Mouse (Mus musculus): Measurements from ENCODE around the gene Anapc11. TPM values are rescaled to one million over a fixed set of nuclear protein-coding genes. Genes with fewer than 3 reads are reported as not detected.

Gene Anapc11
- polyA plus RNA-seq, 1 experiment from 2014 or later = 126 TPM

GRCm38 (mm10) chr11:120632559-120633519 lies 34.6 kb downstream of the Anapc11 start:
- Histone ChIP-seq H3K4me1 (replicated peaks; ENCODE audit: control insufficient read depth, insufficient read depth) (peaks cover 8% of the 10 kb centered on the region), H3K9ac (ENCODE audit: low read length) (peak overlapping the region; percentile 94), H3K36me3 (ENCODE audit: control insufficient read depth, insufficient read depth, low read length) (no peaks in the 10 kb centered on the region), H3K4me3 (ENCODE audit: low read depth, low read length) (peak overlapping the region; percentile 89), H3K4me2 (replicated peaks; ENCODE audit: low read depth) (peak overlapping the region; percentile 82), H3K9me3 (ENCODE audit: control insufficient read depth, low read length) (no peaks in the 10 kb centered on the region), H3K27me3 (ENCODE audit: control insufficient read depth, insufficient read depth, low read length) (no peaks in the 10 kb centered on the region), H3K27ac (replicated peaks) (peak overlapping the region; percentile 97)
- TF ChIP-seq EP300 (optimal IDR thresholded peaks at IDR 0.05) = no peak
- TF ChIP-seq CTCF (IDR thresholded peaks at IDR 0.05; ENCODE audit: low read depth) = no peak
- ATAC-seq (ENCODE audit: low FRiP score, low TSS enrichment) = peak; percentile 62
- peak; percentile 84 for DNase-seq (ENCODE audit: low spot score)
- under 1% methylated on average over 86 of the region's 116 CpGs for WGBS

GRCm38 (mm10) chr11:120633520-120634343 lies 35.5 kb downstream of the Anapc11 start, which contains the start of gene Mafg:
Gene Mafg, minus strand, starts transcription at chr11:120633600.
- ATAC-seq (ENCODE audit: low FRiP score, low TSS enrichment) (peak; percentile 83), DNase-seq (ENCODE audit: low spot score) (peak; percentile 97)
- peak within 1 kb of the TSS; percentile 82 for H3K4me2 ChIP-seq (replicated peaks; ENCODE audit: low read depth)
- no peaks in the 10 kb centered on the region for H3K9me3 ChIP-seq (ENCODE audit: control insufficient read depth, low read length)
- H3K9ac ChIP-seq (ENCODE audit: low read length) = peak within 1 kb of the TSS; percentile 94
- H3K27ac ChIP-seq (replicated peaks) = peak within 1 kb of the TSS; percentile 97
- H3K36me3 ChIP-seq (ENCODE audit: control insufficient read depth, insufficient read depth, low read length) = no peaks in the 10 kb centered on the region
- TF ChIP-seq CTCF (IDR thresholded peaks at IDR 0.05; ENCODE audit: low read depth) (no peak), EP300 (optimal IDR thresholded peaks at IDR 0.05) (no peak)
- peak within 1 kb of the TSS; percentile 89 for H3K4me3 ChIP-seq (ENCODE audit: low read depth, low read length)
- 10% methylated on average over 58 of the region's 58 CpGs for WGBS
- H3K4me1 ChIP-seq (replicated peaks; ENCODE audit: control insufficient read depth, insufficient read depth) = peaks cover 8% of the 10 kb centered on the region
- no peaks in the 10 kb centered on the region for H3K27me3 ChIP-seq (ENCODE audit: control insufficient read depth, insufficient read depth, low read length)

DNA sequence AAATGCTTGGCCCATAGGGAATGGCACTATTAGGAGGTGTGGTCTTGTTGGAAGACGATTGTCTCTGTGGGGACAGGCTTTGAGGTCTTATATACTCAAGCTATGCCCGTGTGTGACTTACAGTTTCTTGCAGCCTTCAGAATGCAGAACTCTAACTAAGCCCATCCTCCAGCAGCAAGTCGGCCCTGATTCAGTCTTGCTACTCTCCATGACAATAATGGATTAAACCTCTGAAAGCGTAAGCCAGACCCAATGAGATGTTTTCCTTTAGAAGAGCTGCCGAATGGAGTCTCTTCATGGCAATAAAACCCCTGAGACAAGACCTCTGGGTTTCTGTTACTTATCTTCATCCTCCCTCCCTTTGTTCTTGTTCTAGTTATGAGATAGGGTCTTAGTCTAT lies 36.6 kb downstream of the Anapc11 start:
- ATAC-seq (ENCODE audit: low FRiP score, low TSS enrichment) = no peak
- 82% methylated on average over 5 of the region's 5 CpGs for WGBS
- Histone ChIP-seq H3K27ac (replicated peaks) (no peak overlapping the region), H3K4me2 (replicated peaks; ENCODE audit: low read depth) (no peak overlapping the region), H3K4me3 (ENCODE audit: low read depth, low read length) (no peak overlapping the region), H3K9me3 (ENCODE audit: control insufficient read depth, low read length) (no peaks in the 10 kb centered on the region), H3K36me3 (ENCODE audit: control insufficient read depth, insufficient read depth, low read length) (no peaks in the 10 kb centered on the region), H3K4me1 (replicated peaks; ENCODE audit: control insufficient read depth, insufficient read depth) (peaks cover 8% of the 10 kb centered on the region), H3K9ac (ENCODE audit: low read length) (no peak overlapping the region), H3K27me3 (ENCODE audit: control insufficient read depth, insufficient read depth, low read length) (no peaks in the 10 kb centered on the region)
- TF ChIP-seq EP300 (optimal IDR thresholded peaks at IDR 0.05) = no peak
- TF ChIP-seq CTCF (IDR thresholded peaks at IDR 0.05; ENCODE audit: low read depth) = no peak
- peak; percentile 10 for DNase-seq (ENCODE audit: low spot score)

DNA sequence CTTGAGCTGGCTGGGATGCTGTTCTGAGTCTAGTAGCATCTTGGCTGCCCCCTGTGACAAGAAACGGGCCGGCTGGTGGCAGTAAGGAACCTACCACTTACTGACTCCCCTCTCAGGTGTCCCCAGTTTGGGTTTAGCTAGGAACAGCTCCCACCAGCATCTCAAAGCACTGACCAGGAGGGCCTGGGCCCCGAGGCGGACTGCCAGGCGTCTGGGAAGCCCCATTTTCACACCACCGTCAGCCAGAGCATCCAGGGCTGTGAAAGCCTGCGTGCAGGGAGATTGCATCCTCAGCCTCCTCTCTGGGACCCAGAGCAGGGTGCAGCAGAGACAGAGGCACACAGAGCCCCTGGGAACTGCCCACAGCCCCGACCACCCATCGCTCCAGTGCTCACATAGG lies 43.0 kb downstream of the Anapc11 start:
- Histone ChIP-seq H3K4me2 (replicated peaks; ENCODE audit: low read depth) (no peak overlapping the region), H3K27me3 (ENCODE audit: control insufficient read depth, insufficient read depth, low read length) (no peaks in the 10 kb centered on the region), H3K4me1 (replicated peaks; ENCODE audit: control insufficient read depth, insufficient read depth) (no peaks in the 10 kb centered on the region), H3K27ac (replicated peaks) (no peak overlapping the region), H3K9ac (ENCODE audit: low read length) (no peak overlapping the region), H3K4me3 (ENCODE audit: low read depth, low read length) (no peak overlapping the region), H3K36me3 (ENCODE audit: control insufficient read depth, insufficient read depth, low read length) (no peaks in the 10 kb centered on the region), H3K9me3 (ENCODE audit: control insufficient read depth, low read length) (no peaks in the 10 kb centered on the region)
- ATAC-seq (ENCODE audit: low FRiP score, low TSS enrichment) = no peak
- 69% methylated on average over 9 of the region's 9 CpGs for WGBS
- TF ChIP-seq EP300 (optimal IDR thresholded peaks at IDR 0.05) = no peak
- no peak for TF ChIP-seq CTCF (IDR thresholded peaks at IDR 0.05; ENCODE audit: low read depth)
- DNase-seq (ENCODE audit: low spot score) = no peak

DNA sequence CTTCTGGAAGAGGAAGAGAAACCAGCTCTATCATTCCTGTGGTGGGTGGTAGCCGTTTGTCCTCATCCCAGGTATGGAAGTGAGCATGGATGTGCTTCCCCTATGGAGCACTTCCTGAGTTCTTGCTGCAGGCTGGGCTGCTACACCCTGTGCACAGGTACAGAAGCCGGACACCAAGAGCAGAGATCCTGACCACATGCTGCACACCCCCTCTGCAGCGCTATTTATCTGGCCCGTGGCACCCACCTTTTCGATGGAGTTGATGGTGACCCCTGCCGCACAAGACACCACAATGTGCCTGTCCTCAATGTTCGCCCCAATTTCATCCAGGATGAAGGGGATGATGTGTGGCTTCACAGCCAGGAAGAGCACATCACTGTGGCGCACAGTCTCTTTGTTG lies 43.6 kb downstream of the Anapc11 start:
- Histone ChIP-seq H3K36me3 (ENCODE audit: control insufficient read depth, insufficient read depth, low read length) (no peaks in the 10 kb centered on the region), H3K4me2 (replicated peaks; ENCODE audit: low read depth) (no peak overlapping the region)
- ATAC-seq (ENCODE audit: low FRiP score, low TSS enrichment) = no peak

More for the DNA sequence above, 43.6 kb downstream of the Anapc11 start:
- no peaks in the 10 kb centered on the region for H3K27me3 ChIP-seq (ENCODE audit: control insufficient read depth, insufficient read depth, low read length)
- no peak for DNase-seq (ENCODE audit: low spot score)
- no peaks in the 10 kb centered on the region for H3K4me1 ChIP-seq (replicated peaks; ENCODE audit: control insufficient read depth, insufficient read depth)
- WGBS = 81% methylated on average over 8 of the region's 8 CpGs
- H3K27ac ChIP-seq (replicated peaks) = no peak overlapping the region
- no peak overlapping the region for H3K4me3 ChIP-seq (ENCODE audit: low read depth, low read length)
- H3K9ac ChIP-seq (ENCODE audit: low read length) = no peak overlapping the region
- TF ChIP-seq CTCF (IDR thresholded peaks at IDR 0.05; ENCODE audit: low read depth) (no peak), EP300 (optimal IDR thresholded peaks at IDR 0.05) (no peak)
- no peaks in the 10 kb centered on the region for H3K9me3 ChIP-seq (ENCODE audit: control insufficient read depth, low read length)
